Mouse (Mus musculus) NIH3T3 (cell line): ENCODE results near the gene Lrp1.
A peak's percentile ranks its signal among the peaks of the same experiment; 100 is the strongest.

Experiments used
- DNase-seq: peaks from one replicate; pipeline ENCODE4 v3.0.0-alpha.2; 2012; ENCODE audit warnings: low read depth

Gene Lrp1

DNA sequence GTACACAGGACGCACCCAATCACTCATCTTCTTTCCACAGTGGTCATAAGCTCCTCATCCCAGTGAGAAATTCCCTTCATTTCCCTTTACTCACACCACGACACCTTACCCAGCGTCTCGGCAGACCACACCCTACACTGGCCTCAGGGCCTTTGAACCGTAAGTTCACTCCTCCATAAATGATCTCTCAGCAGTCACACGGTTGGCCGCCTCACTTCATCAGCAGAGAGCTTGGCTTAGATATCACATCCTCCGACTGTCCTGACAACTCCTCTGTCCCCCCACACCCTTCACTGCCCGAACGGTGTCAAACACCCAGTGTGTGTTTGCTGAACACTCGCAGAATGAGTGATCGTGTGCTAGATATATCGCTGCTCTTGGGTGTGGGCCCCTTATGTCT lies 28.1 kb downstream of the Lrp1 start:
- DNase-seq: no peak

DNA sequence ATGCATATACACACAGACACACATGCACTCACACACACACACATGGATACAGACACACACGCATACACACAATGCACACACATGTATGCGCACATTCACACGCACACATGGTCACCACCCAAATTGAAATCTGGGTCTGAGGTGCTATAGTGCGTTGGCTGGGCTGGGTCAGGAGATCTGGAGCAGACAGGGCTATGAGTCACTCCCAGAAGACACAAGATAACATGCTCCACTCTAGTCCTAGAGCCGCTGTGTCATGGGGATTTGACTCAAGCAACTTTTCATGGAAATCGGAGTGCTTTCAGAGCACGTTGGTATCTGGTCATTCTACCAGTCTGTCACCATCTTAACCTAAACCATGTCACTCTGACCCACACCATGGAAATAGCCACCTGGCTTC lies 28.5 kb downstream of the Lrp1 start:
- DNase-seq: no peak

DNA sequence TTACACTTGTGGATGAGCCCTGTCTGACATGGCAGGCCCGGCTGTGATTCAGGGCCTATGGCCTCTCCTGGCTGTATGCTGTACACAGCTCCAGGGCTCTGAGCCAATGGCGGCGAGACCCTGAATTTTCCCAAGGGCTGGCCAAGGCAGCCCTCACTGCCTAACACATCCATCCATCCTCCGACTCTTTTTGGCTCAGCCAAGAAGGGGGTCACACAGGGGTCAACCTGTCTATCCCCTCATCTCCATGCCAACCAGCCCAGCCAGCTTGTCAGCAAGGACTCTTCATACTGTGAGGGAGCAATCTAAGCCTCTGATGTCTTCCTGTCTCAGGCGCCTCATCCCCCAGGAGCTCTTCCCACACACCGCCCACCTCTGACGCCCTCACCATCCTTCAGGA lies 29.4 kb downstream of the Lrp1 start:
- DNase-seq: peak; percentile 60

DNA sequence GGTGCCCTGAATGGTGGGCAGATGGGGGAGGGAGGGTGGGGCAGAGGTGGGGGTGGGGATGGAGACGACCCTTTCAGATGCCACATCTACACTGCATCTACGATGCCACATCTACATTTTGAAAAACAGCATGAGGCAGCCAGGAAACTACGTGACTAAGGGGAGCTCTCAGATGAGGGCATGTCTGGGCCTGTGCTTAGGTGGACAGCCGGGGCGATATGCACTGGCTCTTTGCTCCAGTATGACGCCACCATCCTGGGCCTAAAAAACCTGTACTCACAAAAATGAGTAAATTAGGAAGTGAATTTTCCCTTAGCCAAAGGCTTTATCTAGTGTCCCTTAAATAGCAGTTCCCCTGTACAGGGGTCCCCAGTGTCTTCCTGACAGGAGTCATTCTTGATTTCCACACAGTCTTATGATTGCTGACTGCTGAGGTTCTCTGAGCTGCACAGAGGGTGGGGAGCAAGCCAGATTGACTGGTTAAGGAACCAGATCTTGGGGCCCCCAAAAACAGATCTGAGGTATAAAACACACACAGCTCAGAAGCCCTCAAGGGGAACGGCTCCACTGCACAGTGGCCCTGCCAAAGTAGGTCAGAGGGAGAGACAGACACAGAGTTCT lies 30.0 kb downstream of the Lrp1 start:
- no peak for DNase-seq

DNA sequence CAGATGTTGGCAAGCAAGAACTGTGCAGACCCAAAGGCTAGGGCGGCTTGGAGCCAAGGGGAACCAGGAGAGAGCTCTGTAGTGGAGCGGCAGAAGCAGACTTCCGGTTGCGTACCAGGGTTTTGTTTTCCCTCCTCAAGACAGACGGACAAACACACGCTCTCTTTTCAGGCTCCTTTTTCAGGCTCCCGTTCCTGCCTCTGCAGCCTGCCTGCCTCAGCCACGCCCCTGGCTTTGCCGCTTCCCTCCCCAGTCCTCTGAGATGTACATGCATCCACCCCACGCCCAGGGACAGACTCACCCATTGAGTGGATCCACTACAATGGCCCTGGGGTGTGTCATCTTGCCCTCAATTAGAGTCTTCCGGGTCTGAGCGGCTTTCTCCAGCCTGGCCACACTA lies 30.7 kb downstream of the Lrp1 start:
- DNase-seq: no peak

DNA sequence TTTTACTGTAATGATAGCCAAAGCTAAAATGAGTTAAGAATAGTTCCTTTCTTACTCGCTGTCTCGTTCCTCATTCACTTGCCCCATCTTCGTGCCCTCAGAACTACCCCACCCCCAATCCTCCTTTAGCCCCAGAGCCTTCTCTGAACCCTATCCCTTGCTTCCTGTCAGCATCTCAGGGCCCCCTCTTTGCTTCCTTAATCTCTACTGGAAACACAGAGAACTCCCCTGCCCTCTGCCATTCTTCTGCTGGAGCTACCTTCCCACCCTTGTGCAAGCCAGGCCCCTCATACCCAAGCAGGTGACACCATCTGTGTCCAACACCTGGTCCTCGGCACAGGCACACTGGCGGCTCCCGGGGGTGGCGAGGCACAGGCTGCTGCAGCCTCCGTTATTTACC lies 33.2 kb downstream of the Lrp1 start:
- no peak for DNase-seq

DNA sequence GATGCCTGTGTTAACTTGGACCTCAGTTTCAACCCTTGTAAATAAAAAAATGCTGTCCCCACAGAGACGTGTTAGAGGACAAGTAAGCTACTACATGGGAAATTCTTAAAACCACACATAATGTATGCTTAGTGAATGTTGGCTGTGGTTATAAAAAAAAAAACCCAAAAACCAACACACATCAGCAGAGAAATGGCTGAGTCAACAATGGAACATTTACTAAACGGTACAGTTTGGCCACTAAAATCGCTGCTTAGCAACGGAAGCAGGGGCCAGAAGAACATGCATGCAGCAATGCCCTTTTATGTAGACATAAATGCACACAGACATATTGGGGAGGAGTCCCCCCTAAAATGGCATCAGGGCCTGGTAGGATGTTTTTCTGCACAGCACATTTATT lies 34.7 kb downstream of the Lrp1 start:
- DNase-seq: peak; percentile 62

DNA sequence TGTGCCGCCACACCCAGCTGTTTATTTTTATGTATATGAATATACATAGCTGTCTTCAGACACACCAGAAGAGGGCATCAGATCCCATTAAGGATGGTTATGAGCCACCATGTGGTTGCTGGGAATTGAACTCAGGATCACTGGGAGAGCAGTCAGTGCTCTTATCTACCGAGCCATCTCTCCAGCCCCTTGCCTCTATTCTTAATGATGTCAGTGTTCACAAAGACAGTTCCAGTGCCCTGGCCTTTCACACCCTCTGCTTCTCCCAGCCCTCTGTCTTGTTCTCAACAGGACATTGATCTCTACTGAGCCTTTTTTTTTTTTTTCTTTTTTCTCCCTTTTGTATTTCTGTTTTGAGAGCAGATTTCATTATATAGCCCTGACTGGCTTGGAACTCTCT lies 35.4 kb downstream of the Lrp1 start:
- no peak for DNase-seq

DNA sequence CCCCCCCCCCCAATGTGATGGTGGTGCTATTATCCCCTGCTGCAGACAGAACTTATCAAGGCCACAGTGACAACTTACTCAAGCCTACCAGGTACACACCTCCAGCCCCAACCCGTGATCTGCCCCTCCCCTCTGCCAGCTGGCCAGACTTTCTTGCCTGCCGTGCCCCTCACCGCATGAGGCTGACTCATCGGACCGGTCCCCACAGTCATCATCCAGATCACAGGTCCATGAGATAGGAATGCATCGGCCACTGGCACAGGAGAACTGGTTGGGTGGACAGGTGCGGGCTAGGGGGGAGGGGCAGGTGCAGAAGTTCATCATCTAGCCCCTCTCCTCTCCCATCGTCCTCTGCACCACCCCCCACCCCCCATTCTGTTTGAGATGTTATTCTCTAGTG lies 37.3 kb downstream of the Lrp1 start:
- DNase-seq: no peak

DNA sequence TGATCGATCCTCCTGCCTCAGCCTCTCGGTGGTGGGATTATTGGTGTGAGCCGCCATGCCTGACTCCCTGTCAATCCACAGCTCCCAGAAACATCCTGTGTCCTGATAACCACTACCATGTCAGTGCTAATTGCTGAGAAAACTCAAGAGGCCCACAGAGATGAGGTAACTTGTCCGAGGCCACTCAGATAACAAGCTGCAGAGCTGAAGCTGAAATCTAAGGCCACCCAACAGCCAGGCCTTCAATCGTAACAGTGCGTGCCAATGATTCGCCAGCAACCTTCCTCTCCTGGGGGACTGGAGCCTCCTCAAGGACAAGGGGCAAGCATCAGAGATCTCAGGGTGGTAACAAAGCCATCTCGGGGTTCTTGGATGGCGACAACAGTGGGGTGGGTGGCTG lies 39.7 kb downstream of the Lrp1 start:
- no peak for DNase-seq

DNA sequence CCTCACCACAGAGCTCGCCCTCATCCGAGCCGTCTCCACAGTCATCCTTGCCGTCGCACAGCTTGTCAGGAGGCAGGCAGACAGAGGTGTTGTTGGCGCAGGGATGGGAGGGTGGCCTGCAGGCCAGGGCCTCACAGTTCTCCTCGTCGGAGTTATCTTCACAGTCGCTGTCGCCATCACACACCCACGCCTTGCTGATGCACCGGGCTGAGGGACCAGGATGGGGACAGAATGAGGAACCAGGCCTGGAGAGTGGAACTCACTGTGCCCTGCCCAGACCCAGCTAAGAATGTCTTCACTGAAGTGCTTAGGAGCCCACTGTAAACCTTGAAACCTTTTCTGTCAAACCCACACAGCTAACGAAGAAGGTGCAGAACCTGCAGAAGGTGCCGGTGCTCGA lies 43.0 kb downstream of the Lrp1 start:
- no peak for DNase-seq

DNA sequence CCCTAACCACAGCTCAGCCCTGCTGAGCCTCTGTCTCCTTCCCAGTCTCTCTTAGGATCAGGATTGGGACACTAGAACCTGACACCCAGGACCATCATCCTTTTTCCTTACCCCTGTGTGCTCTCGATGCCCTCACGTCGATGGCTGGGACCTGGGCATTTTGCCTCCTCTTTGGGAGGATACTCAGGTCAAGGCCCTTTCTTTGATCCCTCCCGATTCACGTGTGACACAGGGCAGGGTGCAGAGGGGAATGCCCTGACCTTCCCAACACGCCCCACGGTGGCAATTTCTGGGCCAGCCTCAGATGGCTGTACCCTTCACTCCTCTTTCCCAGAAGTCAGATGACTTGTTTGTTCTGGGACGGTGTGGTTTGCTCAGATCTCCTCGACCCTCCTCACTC lies 43.8 kb downstream of the Lrp1 start:
- no peak for DNase-seq

DNA sequence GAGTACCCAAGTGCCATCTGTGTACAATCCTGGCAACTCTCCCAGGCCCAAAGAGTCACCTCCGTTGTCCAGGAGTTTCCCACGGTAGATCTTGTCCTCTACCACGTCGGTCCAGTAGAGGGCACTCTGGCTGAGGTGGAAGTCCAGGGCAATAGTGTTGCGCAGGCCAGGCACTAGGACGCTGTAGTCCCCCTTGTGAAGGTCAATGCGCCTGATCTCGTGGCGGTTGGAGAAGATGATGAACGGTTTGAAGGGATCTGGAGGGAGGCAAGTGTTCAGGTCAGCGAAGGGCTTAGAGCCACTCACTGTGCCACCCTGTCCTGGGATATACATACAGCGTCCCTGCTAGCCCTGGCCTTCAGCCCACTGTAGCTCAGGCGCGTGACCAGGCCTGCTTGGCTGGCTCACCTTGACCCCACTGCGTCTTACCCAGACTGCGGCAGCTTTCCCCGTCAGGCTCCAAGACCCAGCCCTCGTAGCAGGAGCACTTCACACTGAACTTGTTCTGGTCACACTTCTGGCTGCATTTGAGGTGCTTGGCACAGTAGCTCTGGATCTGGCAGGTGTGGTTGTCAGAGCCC lies 44.5 kb downstream of the Lrp1 start:
- peak; percentile 80 for DNase-seq

DNA sequence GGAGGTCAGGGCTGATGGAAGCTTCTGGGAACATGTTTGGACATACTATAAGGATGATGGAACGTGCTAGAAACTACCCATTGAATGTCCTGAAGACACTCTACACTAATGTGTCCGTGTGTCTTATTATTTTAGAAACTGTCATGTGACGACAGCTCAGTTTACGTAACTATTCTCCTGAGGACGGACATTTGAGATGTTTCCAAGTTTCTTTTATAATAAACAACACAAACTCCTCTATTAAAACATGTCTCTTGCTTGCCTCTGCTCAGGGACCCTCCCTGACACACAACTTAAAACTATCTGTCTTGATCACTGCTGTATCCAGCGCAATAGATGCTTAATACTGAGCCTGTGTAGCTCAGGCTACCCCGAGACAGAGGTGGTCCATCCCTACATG lies 45.2 kb downstream of the Lrp1 start:
- DNase-seq: peak; percentile 48

DNA sequence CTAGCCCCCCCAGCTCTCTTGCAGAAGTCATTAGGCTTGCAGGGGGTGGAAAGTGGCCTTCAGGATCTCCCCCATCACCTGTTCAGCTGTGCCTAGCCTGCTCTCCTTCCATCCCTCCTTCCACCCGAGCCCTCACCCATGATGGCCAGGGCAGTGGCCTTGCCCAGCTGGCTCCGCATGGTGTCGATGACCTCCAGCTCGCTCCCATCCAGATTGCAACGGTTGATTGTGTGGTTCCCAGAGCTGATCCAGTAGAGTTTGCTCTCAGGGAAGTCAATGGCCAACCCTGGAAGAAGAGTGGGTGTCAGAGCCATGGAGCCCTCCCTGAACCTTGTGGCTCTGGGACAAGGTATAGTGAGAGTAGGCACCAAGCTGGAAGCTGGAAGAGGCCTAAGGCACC lies 48.7 kb downstream of the Lrp1 start:
- no peak for DNase-seq

DNA sequence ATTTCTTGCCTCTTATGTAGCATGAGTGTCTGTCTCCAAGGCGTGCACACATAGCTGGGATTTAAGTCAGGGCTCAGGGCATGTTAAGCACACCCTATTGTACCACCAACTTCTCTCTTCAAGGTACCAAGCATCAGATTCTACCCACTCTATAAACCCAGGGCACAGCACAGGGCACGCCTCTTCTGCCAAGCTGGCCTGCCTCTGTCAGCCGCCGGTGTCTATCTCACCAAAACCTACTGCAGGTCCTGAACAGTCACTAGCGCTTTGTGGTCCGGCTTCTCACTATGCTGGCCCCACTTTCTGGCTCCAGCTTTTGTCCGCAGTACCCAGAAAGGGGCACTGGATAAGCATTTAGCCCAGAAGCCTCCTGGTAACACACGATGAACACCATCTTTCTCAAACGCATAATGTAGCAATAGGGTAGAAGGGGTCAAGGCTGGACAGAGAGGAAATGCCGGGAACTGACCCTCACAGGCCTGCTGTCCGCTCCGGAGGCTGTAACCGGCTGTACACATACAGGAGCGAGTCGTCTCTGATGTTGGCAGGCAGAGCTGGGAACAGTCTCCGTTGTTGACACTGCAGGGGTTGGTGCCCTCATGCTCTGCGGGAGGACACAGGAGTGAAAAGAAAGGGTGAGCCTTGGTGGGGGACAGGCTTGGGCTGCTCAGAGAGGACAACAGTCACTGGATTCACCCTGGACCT lies 49.9 kb downstream of the Lrp1 start:
- no peak for DNase-seq

DNA sequence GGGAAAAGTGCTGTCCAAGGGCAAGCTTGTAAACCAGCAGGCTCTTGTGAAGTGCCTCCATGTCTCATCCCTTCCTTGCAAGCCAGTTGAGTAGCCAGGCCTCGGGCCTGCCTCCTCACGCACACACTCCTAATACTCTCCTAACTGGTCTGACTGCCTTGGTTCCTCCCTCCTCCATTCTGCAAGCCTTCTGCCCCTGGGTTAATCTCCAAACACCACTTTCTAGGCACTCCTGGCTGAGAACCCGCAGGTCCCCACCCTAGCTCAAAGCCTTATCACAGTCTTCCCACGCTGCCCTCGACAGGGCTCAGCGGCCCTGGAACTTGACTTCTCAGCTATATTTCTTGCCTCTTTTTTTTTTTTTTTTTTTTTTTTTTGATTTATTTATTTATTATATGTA lies 50.6 kb downstream of the Lrp1 start:
- DNase-seq: peak; percentile 36

DNA sequence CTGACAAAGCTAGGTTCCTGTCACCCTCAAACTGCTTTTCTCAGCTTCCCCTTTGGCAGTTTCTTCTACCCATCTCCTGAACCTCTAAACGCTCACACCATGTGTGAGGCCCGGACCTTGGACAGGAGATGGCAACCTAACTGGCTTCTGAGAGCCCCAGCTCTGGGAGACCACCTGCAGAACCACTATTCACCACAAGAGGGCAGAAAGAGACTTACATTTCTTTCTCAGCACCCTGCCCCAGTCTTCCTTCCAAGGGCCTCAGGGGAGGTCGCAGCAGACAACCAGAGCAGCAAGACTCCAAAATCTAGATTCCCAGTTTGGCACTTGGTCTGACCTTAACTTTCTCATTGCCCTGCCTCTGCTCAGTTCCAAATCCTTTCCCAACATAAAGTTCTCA lies 51.5 kb downstream of the Lrp1 start:
- DNase-seq: peak; percentile 91

DNA sequence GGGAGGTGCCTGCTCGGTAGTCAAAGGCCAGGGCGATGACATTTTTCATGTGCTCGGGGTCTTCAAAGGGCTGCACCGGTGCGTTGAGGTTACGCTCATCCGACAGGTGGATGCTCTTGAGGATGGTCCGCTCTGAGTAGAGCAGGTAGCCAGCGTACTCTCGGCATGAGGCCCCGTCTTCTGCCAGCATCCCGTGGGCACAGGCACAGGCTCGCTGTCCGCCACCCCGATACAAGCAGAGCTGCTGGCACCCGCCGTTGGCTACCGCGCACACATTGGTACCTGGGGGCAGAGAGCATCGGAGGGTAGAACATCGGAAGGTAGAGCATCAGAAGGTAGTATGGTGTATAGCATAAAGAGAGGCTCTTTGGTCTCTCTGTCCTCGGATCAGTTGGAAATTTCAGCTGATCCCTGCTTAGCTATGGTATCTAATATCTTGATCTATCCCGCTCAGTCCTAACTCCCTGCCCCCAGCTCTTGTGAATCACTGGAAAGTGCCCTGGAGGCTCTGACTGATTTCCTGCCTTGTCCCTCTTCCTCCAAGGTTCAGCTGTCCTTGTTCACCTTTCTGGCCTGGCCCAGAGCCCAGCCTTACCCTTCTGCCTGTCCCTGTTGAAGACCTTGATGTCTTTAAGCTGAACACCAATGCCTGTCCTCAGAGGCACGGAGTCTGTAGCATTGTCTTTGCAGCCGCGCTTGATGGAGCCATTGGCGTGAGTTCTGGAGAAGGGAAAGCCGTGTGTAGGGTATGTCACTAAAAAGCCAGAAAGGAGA lies 54.2 kb downstream of the Lrp1 start:
- DNase-seq: no peak

DNA sequence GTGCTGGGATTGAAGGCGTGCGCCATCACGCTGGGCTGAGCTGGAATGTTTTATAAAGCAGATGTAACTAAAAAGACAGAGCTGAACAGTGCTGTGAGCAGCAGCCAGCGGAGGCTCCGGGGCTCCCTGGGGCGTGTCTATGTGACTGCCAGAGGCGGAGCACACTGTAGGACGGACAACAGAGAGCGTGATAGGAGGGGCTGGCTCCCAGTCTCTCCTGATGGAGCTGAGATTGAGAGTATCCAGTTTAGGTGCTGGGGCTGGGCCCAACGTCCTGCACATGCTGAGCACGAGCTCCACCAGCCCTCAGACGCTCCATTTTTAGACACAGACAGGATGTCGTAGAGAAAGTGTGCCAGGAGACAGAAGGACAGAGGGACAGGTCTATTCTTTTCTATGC lies 56.6 kb downstream of the Lrp1 start:
- DNase-seq: peak; percentile 25

DNA sequence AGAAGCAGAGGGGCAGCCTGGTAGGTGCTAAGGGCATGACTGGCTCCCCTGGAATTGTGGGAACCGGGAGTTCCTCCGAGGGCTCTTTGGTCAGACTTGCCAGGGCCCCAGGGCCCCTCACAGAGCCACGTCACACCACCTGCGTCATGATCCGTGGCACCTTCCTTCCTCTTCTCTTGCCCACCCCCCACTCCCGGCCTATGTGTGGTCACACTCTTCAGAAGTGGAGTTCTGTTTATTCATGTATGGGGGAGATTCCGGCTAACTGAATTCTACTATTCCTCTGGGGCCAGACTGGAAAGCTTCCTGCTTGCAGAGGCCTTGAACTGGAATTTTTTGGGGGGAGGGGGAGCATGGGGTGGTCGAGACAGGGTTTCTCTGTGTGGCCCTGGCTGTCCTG lies 57.1 kb downstream of the Lrp1 start:
- no peak for DNase-seq

DNA sequence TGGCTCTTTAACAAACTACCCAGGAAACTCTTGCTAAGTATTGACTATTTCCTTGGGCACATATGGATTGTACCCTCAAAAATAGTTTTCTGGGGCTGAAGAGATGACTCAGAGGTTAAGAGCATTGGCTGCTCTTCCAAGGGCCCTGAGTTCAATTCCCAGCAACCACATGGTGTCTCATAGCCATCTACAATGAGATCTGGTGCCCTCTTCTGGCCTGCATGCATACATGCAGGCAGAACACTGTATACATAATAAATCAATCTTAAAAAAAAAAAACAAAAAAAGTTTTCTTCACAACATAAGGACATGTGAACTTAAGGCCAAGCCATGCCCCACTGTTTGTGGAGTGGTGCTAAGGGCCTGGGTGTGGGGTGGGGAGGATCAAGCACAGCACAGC lies 59.8 kb downstream of the Lrp1 start:
- DNase-seq: peak; percentile 64

DNA sequence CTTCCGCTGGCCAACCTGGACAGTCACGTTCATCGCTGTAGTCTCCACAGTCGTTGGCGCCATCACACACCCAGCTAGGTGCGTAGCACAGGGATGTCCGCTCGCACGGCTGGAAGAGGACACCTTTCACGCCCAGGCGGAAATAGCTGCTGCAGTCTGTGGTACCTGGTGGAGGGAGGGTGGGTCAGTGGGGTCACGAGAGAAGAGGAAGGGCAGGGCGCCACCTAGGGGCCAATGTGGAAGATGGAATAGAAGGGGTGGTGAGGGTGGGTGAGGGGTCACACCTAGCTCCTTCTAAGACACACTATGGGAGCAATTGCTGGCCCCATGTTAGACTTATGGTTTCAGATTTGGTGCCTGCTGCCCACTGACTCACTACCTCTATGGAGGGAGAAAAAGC lies 63.6 kb downstream of the Lrp1 start:
- peak; percentile 57 for DNase-seq
